Mouse (Mus musculus) midbrain, embryonic 12.5 days (tissue): ENCODE measurements around the gene Mindy4. TPM values are rescaled to one million over a fixed set of nuclear protein-coding genes. Genes with fewer than 3 reads are reported as not detected.
"Not testable (repeated sequence)": the region's sequence is repeated elsewhere in the genome, so short reads cannot be mapped to it uniquely, and the experiment has no call there.

Source experiments
- ATAC-seq: fragments of 200-750 bp; cut with Nextera tagmentation; 2 replicates; pipeline ENCODE4 v1.8.0; 2017; ENCODE audit warnings: low read depth, moderate TSS enrichment, moderate library complexity; ENCODE audit not compliant: low FRiP score
- H3K27ac ChIP-seq: fragments of 300-500 bp; sonication (generic); replicated peaks from 2 replicates; pipeline ENCODE4 v1.5.1; 2016; ENCODE audit warnings: mild to moderate bottlenecking
- H3K27me3 ChIP-seq: fragments of 300-500 bp; sonication (generic); 2 replicates; pipeline ENCODE4 v1.6.1; 2016; ENCODE audit warnings: mild to moderate bottlenecking
- H3K36me3 ChIP-seq: fragments of 300-500 bp; sonication (generic); 2 replicates; pipeline ENCODE4 v1.6.1; 2016
- H3K4me1 ChIP-seq: fragments of 300-500 bp; sonication (generic); 2 replicates; pipeline ENCODE4 v1.6.1; 2016
- H3K4me2 ChIP-seq: fragments of 300-500 bp; sonication (generic); replicated peaks from 2 replicates; pipeline ENCODE4 v1.6.1; 2016; ENCODE audit warnings: mild to moderate bottlenecking, moderate library complexity
- H3K4me3 ChIP-seq: fragments of 300-500 bp; sonication (generic); 2 replicates; pipeline ENCODE4 v1.5.1; 2016; ENCODE audit warnings: mild to moderate bottlenecking
- H3K9ac ChIP-seq: fragments of 300-500 bp; sonication (generic); replicated peaks from 2 replicates; pipeline ENCODE4 v1.6.1; 2016; ENCODE audit warnings: mild to moderate bottlenecking, moderate library complexity
- H3K9me3 ChIP-seq: fragments of 300-500 bp; sonication (generic); 2 replicates; pipeline ENCODE4 v1.6.1; 2016; ENCODE audit warnings: mild to moderate bottlenecking
- WGBS: fragments of 180-500 bp; shearing (Covaris S2); methylation state at CpG from one replicate; pipeline ENCODE4 v1.1.7; 2016; 5-methylcytosine and 5-hydroxymethylcytosine counted together
- polyA plus RNA-seq: library from polyadenylated mRNA; unstranded; fragments of >200 nt; fragmentation: Nextera tagmentation; extraction: Ambion mirVana; gene quantifications from 2 replicates; pipeline ENCODE4 v1.2.1, GENCODE M21; 2016

The Mindy4 gene
- polyA plus RNA-seq, 1 experiment from 2014 or later: 17.6 TPM

DNA sequence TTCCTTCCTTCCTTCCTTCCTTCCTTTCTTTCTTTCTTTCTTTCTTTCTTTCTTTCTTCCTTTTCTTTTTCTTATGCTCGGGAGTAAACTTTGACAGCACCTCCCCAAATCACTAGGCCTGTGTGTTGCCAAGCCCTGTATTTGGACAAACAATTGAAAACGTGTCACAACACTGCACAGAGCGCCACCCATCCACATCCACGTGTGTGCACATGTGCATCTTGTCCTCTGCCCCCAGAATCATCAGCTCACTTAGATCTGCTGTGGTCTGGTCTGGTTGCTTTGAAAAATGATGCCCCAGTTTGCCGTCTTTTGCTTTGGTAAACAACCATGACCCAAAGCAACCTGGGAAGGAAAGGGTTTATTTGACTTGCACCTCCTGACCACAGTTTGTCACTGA lies 27.3 kb upstream of the Mindy4 start:
- Histone ChIP-seq H3K9me3 (no peaks in the 10 kb centered on the region), H3K36me3 (no peaks in the 10 kb centered on the region), H3K4me2 (no peak overlapping the region), H3K4me1 (peaks cover 4% of the 10 kb centered on the region), H3K9ac (no peak overlapping the region), H3K4me3 (no peak overlapping the region), H3K27ac (no peak overlapping the region), H3K27me3 (peaks cover 32% of the 10 kb centered on the region)
- WGBS: 61% methylated on average over 5 of the region's 5 CpGs
- ATAC-seq: no peak

DNA sequence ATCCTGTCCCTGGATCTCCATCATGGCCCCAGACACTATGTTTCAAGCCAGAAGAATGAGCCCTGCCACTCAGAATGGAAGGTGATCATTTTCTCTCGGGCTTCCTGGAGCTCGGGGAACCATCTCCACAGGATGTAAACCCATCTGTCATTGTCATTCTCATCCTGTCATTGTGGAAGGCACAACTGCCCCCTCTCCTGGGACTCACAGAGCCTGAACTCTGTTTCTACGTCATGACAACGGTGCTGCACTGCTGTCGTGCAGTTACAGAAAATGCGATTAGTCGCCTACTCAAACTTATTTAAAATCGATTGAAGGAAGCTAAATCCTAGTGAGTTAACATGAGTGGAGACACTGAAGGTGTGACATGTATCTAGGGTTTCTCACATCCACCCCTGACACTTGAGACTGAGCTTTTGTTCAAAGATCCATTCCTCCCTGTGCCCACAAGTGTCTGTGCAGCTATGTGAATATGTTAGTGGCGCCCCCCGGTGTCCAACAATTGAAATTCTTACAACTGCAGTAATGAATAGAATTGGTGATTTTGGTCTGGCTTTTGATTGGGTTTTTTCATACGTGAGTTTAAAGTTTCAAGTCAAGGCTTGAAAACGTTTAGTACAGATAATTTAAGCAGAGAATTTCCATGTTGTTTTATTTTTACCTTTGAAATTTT lies 26.0 kb upstream of the Mindy4 start:
- Histone ChIP-seq H3K9ac (no peak overlapping the region), H3K4me2 (no peak overlapping the region), H3K27me3 (peaks cover 30% of the 10 kb centered on the region), H3K4me1 (peaks cover 4% of the 10 kb centered on the region), H3K36me3 (no peaks in the 10 kb centered on the region), H3K9me3 (no peaks in the 10 kb centered on the region), H3K27ac (no peak overlapping the region), H3K4me3 (no peak overlapping the region)
- WGBS: 51% methylated on average over 12 of the region's 12 CpGs
- no peak for ATAC-seq

DNA sequence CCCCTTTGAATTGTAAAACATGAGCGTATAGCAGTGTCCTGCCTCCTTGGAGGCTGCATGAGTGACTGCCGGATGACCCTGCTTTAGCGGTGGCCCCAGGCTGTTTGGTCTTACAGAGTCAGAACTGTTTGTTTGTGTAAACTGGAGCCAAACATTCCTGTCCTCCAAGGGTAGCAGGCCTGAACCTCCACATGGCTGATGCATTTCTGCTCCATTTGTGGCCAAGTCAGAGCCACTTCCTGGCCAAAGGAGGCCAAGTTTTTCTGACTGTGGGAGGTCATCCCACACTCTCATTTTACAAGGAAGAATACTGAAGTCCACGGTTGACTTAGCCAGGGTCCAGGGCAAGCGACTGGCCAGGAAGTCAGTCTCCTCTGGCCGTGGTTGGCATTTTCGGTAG lies 23.6 kb upstream of the Mindy4 start:
- Histone ChIP-seq H3K36me3 (no peaks in the 10 kb centered on the region), H3K27me3 (peaks cover 19% of the 10 kb centered on the region), H3K9me3 (no peaks in the 10 kb centered on the region), H3K4me2 (no peak overlapping the region), H3K4me3 (no peak overlapping the region), H3K4me1 (no peaks in the 10 kb centered on the region), H3K27ac (no peak overlapping the region), H3K9ac (no peak overlapping the region)
- WGBS: 86% methylated on average over 7 of the region's 7 CpGs
- no peak for ATAC-seq

DNA sequence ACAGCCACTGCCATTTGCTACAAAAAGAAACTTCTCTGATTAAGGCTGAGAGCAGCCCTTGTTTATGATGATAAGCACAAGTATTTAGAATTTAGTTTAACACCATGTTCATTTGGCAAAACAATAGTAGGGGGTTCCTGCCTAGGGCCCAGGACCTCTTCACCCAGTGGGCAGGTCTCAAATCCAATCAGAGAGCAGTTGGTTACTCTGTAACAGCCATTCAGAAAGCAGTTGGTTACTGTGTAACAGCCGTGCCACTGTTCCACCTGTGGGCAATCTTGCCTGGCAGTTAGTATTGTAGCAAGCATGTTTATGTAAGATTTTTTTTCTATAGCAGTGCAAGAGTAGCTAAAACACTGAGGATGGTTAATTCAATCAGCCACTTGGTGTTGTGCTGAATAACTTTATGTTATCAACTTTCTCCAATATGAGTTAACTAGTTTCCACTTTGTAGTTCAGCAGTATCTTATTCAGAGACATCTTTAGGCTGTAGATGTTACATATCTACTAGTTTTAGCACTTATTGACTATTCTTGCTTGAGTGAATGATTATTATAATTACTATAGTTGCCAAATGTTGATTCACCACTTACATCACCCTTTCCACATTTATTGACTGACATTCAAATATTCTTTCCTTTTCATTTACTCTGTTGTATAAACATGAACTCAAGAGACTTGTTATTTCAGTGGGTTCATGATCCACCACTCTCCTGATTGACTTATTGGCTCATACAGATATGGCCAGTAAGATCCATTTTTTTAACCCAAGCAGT lies 20.3 kb upstream of the Mindy4 start:
- H3K9me3 ChIP-seq: no peaks in the 10 kb centered on the region
- no peak for ATAC-seq
- no peak overlapping the region for H3K4me3 ChIP-seq
- H3K27ac ChIP-seq: no peak overlapping the region
- H3K36me3 ChIP-seq: no peaks in the 10 kb centered on the region
- H3K4me1 ChIP-seq: no peaks in the 10 kb centered on the region
- H3K9ac ChIP-seq: no peak overlapping the region
- no peak overlapping the region for H3K4me2 ChIP-seq
- H3K27me3 ChIP-seq: no peaks in the 10 kb centered on the region
- WGBS: 84% methylated on average over 1 of the region's 1 CpGs

DNA sequence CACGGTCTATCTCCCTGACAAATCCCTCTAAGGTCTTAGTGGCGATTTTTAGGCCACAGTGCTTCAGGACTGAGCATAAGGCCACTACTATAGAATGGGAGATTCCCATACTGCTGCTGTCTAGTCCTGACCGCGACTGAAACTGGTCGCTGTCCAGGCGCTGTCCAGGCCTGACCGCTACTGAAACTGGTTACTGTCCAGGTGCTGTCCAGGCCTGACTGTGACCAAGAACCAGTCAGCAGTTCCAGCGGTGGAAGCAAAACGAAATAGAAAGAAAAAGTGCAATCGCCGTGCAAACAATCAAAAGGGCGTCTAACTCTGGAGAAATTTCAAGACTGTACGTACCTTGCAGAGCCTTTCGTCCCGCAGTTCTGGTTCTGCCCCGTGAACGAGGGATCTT lies 15.4 kb upstream of the Mindy4 start:
- H3K9me3 ChIP-seq, H3K4me2 ChIP-seq, ATAC-seq, H3K27me3 ChIP-seq, H3K4me3 ChIP-seq, H3K4me1 ChIP-seq, H3K27ac ChIP-seq, H3K36me3 ChIP-seq, H3K9ac ChIP-seq: not testable (repeated sequence)
- WGBS: 96% methylated on average over 17 of the region's 17 CpGs

DNA sequence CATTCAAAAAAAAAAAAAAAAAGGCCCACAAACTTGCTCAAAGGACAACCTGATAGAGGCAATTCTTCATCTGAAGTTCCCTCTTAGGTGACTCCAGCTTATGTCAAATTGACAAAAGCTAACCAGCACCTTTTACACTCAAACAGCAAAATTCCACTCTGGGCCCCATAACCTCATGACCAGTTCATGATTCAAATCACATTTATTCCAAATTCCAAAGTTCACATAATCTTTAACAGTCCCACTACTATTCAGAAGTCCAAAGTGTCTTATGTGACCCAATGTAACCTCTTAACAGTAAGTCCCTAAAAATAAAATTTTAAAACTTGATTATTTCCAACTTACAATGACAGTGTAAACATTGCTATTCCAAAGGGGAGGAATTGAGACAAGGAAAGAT lies 13.8 kb upstream of the Mindy4 start:
- Histone ChIP-seq H3K36me3 (no peaks in the 10 kb centered on the region), H3K4me1 (no peaks in the 10 kb centered on the region), H3K27ac (no peak overlapping the region), H3K9me3 (no peaks in the 10 kb centered on the region), H3K9ac (no peak overlapping the region), H3K4me2 (no peak overlapping the region), H3K4me3 (no peak overlapping the region), H3K27me3 (no peaks in the 10 kb centered on the region)
- ATAC-seq: no peak

DNA sequence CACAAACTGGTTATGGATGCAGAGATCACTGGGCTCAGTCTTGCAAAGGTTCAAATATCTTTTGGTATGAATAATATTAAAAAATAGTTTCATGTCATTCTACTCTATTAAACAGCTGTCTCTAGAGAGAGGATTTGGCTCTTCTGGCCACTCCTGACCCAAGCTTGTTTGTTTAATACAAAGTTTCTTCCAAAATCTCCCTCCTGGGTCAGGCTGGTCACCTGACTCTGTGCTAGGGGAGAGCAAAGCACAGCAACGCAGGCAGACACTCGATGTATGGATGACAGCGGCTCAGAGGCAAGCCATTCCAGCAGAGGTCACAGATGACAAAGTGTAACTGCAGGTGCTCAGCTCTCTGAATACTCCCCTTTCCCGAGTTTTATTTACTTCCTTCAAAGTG lies 11.6 kb upstream of the Mindy4 start:
- no peaks in the 10 kb centered on the region for H3K9me3 ChIP-seq
- H3K4me1 ChIP-seq: no peaks in the 10 kb centered on the region
- 76% methylated on average over 4 of the region's 4 CpGs for WGBS
- H3K4me3 ChIP-seq: no peak overlapping the region
- H3K36me3 ChIP-seq: no peaks in the 10 kb centered on the region
- H3K27me3 ChIP-seq: no peaks in the 10 kb centered on the region
- no peak overlapping the region for H3K9ac ChIP-seq
- no peak for ATAC-seq
- no peak overlapping the region for H3K4me2 ChIP-seq
- H3K27ac ChIP-seq: no peak overlapping the region

DNA sequence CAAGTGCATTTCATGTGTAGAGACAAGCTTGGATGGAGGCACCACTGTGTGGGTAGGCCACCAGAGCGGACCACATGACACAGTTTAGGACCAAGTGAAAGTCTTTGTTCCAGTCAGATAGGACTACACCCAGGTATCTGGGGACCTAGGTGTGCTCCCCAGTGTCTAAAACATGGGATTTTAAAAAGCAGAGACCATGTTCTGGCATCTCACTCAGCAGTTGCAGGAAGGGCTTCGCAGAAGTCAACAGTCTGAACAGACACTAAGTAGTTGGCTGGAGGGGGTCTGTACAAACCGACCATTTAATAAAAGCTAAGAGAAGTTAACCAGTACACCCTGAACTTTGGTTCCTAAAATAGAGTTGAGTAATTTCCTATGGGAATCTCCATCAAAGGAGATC lies 10.0 kb upstream of the Mindy4 start:
- ATAC-seq: no peak
- no peaks in the 10 kb centered on the region for H3K4me1 ChIP-seq

DNA sequence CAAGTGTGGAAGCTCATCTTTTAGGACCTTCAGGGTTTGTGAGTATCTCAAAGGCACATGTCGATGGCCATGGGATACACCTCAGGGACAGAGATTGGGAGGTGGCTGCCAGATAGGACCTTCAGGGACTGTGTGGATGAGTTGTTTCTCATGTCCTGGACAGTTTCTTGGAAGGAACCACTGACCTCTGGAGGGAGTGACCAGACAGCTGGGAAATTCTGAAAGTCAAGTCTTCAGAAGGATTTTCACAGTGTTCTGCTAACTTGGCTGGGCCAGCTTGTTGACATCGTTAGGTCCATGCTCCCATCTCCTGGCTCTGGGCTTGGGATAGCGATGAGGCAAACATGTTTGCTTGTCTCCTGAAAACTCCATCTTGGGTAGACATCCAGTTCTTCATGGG lies 4.1 kb upstream of the Mindy4 start:
- Histone ChIP-seq H3K27me3 (no peaks in the 10 kb centered on the region), H3K4me2 (no peak overlapping the region), H3K4me1 (peaks cover 11% of the 10 kb centered on the region), H3K36me3 (no peaks in the 10 kb centered on the region), H3K4me3 (no peak overlapping the region), H3K9ac (no peak overlapping the region), H3K9me3 (no peaks in the 10 kb centered on the region), H3K27ac (no peak overlapping the region)
- ATAC-seq: no peak
- 98% methylated on average over 3 of the region's 3 CpGs for WGBS

More for the DNA sequence above, 10.0 kb upstream of the Mindy4 start:
- H3K4me2 ChIP-seq: no peak overlapping the region
- H3K9me3 ChIP-seq: no peaks in the 10 kb centered on the region
- no peaks in the 10 kb centered on the region for H3K27me3 ChIP-seq
- H3K9ac ChIP-seq: no peak overlapping the region
- 95% methylated on average over 3 of the region's 3 CpGs for WGBS
- no peak overlapping the region for H3K27ac ChIP-seq
- no peaks in the 10 kb centered on the region for H3K36me3 ChIP-seq
- H3K4me3 ChIP-seq: no peak overlapping the region

DNA sequence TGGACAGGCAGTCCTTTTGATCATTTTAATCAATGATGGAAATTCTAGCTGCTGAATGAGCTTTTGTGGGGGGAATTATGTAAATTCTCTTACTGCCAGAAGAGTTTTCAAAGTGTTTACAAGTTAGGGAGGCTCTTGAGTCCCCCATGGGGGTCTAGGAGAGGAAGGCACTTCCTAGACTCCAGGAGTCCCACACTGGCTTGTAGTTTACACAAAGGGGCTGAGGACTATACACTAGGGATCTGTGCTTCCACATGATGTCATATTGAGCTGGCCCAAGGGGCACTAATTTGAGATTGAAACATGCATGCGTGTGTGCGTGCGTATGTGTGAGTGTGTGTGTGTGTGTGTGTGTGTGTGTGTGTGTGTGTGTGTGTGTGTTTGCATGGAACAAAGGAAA lies 748 bp downstream of the Mindy4 start:
- Histone ChIP-seq H3K36me3 (no peaks in the 10 kb centered on the region), H3K4me1 (peaks cover 24% of the 10 kb centered on the region), H3K27ac (peak overlapping the region; percentile 78), H3K27me3 (no peaks in the 10 kb centered on the region), H3K4me2 (peak overlapping the region; percentile 52), H3K9me3 (no peaks in the 10 kb centered on the region), H3K9ac (peak overlapping the region; percentile 47), H3K4me3 (peak overlapping the region; percentile 37)
- ATAC-seq: peak; percentile 59
- 67% methylated on average over 3 of the region's 3 CpGs for WGBS

DNA sequence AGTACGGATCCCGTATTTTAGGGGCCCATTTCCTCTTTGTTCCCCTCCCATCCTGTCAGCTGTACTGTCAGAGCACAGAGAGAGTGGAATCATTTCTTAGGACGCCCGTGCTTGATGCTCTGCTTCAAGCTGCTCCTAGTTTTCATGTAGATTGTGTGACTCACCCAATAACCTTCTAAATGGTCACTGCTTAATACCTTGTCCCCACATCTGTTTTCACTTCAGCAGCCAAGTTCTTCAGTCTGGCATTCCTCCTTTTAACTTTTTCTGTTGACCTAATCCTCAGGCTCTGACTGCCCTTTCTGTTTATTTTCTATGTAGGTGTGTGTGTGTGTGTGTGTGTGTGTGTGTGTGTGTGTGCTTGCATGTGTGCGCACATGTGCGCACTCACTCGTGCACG lies 4.6 kb downstream of the Mindy4 start:
- H3K9me3 ChIP-seq: no peaks in the 10 kb centered on the region
- 76% methylated on average over 8 of the region's 8 CpGs for WGBS
- H3K4me2 ChIP-seq: no peak overlapping the region
- no peak overlapping the region for H3K4me3 ChIP-seq
- ATAC-seq: no peak
- H3K27ac ChIP-seq: no peak overlapping the region
- peaks cover 20% of the 10 kb centered on the region for H3K4me1 ChIP-seq
- H3K36me3 ChIP-seq: peaks cover 10% of the 10 kb centered on the region
- H3K9ac ChIP-seq: no peak overlapping the region
- no peaks in the 10 kb centered on the region for H3K27me3 ChIP-seq

DNA sequence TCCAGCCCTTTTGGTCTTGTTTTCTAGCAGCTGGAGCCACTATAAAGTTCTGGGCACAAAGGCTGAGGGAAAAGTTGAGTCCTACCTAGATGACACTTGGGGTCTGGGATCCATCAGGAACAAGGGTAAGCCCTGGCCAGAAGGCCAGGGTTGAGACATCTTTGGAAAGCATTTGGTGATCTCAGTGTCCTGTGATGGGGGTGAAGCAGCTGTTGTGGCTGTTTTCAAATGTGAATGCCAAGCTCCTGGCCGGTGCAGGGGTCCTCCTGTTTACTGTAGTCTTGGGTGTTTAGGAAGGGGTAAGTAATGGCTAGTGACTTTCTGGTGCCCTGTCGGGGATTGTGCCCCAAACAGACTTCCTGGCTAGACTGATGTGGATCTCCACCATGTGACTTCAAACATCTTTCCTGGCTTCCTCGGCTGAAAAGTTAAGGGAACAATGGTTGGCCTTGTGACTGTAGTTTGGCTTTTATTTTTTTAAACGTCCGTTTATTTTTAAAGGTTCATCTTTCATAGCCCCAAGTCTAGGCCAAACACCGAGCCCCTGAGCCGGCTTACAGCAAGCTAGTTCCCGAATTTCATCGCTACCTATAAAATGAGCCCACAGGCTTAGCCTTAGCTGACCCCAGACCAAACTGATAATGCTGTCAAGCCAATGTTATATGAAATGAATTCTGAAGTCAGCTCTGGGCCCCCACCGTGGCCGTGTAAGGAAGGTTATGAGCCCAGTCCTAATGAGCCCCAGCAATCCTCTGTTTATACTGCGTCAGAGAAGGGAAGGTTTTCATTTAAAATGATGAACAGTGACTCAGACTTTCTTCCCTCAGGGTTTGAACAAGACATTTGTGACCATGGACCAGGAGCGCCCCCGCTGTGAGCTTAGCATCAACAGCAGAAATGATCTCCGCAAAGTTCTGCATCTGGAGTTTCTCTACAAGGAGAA lies 7.5 kb downstream of the Mindy4 start:
- Histone ChIP-seq H3K4me3 (no peak overlapping the region), H3K4me1 (0 out of 2 replicates have a peak, but pooled peaks cover 2% of the 10 kb centered on the region), H3K27me3 (no peaks in the 10 kb centered on the region), H3K9me3 (no peaks in the 10 kb centered on the region), H3K27ac (no peak overlapping the region), H3K36me3 (peaks cover 11% of the 10 kb centered on the region), H3K9ac (no peak overlapping the region), H3K4me2 (no peak overlapping the region)
- 85% methylated on average over 15 of the region's 15 CpGs for WGBS
- ATAC-seq: no peak
